Mouse (Mus musculus) C2C12 (cell line): Measurements from ENCODE around the gene Ddx39.

ENCODE experiments used
- CTCF ChIP-seq: IDR thresholded peaks from one replicate; pipeline ENCODE4 v1.5.1; 2011; ENCODE audit not compliant: control insufficient read depth, insufficient read depth, insufficient read length
- FOSL1 ChIP-seq: IDR thresholded peaks from one replicate; pipeline ENCODE4 v1.8.0; 2011; ENCODE audit warnings: mild to moderate bottlenecking, low read length; ENCODE audit not compliant: poor library complexity, insufficient read depth, severe bottlenecking
- MAX ChIP-seq: IDR thresholded peaks from one replicate; pipeline ENCODE4 v1.6.1; 2011; ENCODE audit warnings: mild to moderate bottlenecking, control low read depth
- MYOG ChIP-seq: IDR thresholded peaks from one replicate; pipeline ENCODE4 v1.6.1; 2011; ENCODE audit not compliant: control insufficient read depth, insufficient read length; ENCODE audit errors: extremely low read depth

- TF ChIP-seq FOSL1 = no peak
- no peak for TF ChIP-seq CTCF
- TF ChIP-seq MAX = no peak
- TF ChIP-seq MYOG = no peak
Observed at GRCm38 (mm10) chr8:83725521-83726102, 10.6 kb downstream of the Ddx39 start.
